Mouse (Mus musculus): ENCODE measurements around the gene Thsd4. TPM values are rescaled to one million over a fixed set of nuclear protein-coding genes. Genes with fewer than 3 reads are reported as not detected.
"Not testable (repeated sequence)": the region's sequence is repeated elsewhere in the genome, so short reads cannot be mapped to it uniquely, and the experiment has no call there.

Thsd4 gene
- polyA plus RNA-seq, 1 experiment = 0.97 TPM

GRCm38 (mm10) chr9:59981116-59981515, 540.7 kb downstream of the Thsd4 start:
- WGBS = 62% methylated on average over 2 of the region's 2 CpGs

GRCm38 (mm10) chr9:59971263-59971662, 550.6 kb downstream of the Thsd4 start:
- WGBS = 69% methylated on average over 4 of the region's 4 CpGs
- Histone ChIP-seq H3K27ac (ENCODE audit: control insufficient read depth, insufficient read depth, low read depth, low read length, poor library complexity) (no peak overlapping the region), H3K4me1 (ENCODE audit: control insufficient read depth, insufficient read depth, low read length) (no peaks in the 10 kb centered on the region), H3K4me3 (replicated peaks; ENCODE audit: control insufficient read depth, low read depth, low read length) (no peak overlapping the region)
- TF ChIP-seq CTCF (IDR thresholded peaks at IDR 0.05; ENCODE audit: control insufficient read depth, insufficient read depth, low read length) = no peak
- TF ChIP-seq POLR2A (IDR thresholded peaks at IDR 0.05; ENCODE audit: borderline replicate concordance, control insufficient read depth, low read depth, low read length) = no peak

More at GRCm38 (mm10) chr9:59981116-59981515, 540.7 kb downstream of the Thsd4 start:
- TF ChIP-seq POLR2A (IDR thresholded peaks at IDR 0.05; ENCODE audit: borderline replicate concordance, control insufficient read depth, low read depth, low read length) = no peak
- no peak for TF ChIP-seq CTCF (IDR thresholded peaks at IDR 0.05; ENCODE audit: control insufficient read depth, insufficient read depth, low read length)
- H3K4me1 ChIP-seq (ENCODE audit: control insufficient read depth, insufficient read depth, low read length) = no peaks in the 10 kb centered on the region
- H3K27ac ChIP-seq (ENCODE audit: control insufficient read depth, insufficient read depth, low read depth, low read length, poor library complexity) = no peak overlapping the region
- no peak overlapping the region for H3K4me3 ChIP-seq (replicated peaks; ENCODE audit: control insufficient read depth, low read depth, low read length)

GRCm38 (mm10) chr9:59969383-59969782, 552.5 kb downstream of the Thsd4 start:
- H3K27ac ChIP-seq (ENCODE audit: control insufficient read depth, insufficient read depth, low read depth, low read length, poor library complexity) = no peak overlapping the region
- WGBS = 20% methylated on average over 6 of the region's 6 CpGs
- TF ChIP-seq CTCF (IDR thresholded peaks at IDR 0.05; ENCODE audit: control insufficient read depth, insufficient read depth, low read length) (peak; percentile 70; the same call in 1 of the 2 replicates), POLR2A (IDR thresholded peaks at IDR 0.05; ENCODE audit: borderline replicate concordance, control insufficient read depth, low read depth, low read length) (no peak)
- H3K4me1 ChIP-seq (ENCODE audit: control insufficient read depth, insufficient read depth, low read length) = no peaks in the 10 kb centered on the region
- H3K4me3 ChIP-seq (replicated peaks; ENCODE audit: control insufficient read depth, low read depth, low read length) = no peak overlapping the region

GRCm38 (mm10) chr9:59965046-59965445, 556.8 kb downstream of the Thsd4 start:
- WGBS = 80% methylated on average over 10 of the region's 10 CpGs
- H3K27ac ChIP-seq (ENCODE audit: control insufficient read depth, insufficient read depth, low read depth, low read length, poor library complexity) = no peak overlapping the region
- no peaks in the 10 kb centered on the region for H3K4me1 ChIP-seq (ENCODE audit: control insufficient read depth, insufficient read depth, low read length)
- TF ChIP-seq POLR2A (IDR thresholded peaks at IDR 0.05; ENCODE audit: borderline replicate concordance, control insufficient read depth, low read depth, low read length) (no peak), CTCF (IDR thresholded peaks at IDR 0.05; ENCODE audit: control insufficient read depth, insufficient read depth, low read length) (no peak)
- no peak overlapping the region for H3K4me3 ChIP-seq (replicated peaks; ENCODE audit: control insufficient read depth, low read depth, low read length)

- WGBS = 63% methylated on average over 3 of the region's 3 CpGs
- TF ChIP-seq CTCF (IDR thresholded peaks at IDR 0.05; ENCODE audit: control insufficient read depth, insufficient read depth, low read length) (no peak), POLR2A (IDR thresholded peaks at IDR 0.05; ENCODE audit: borderline replicate concordance, control insufficient read depth, low read depth, low read length) (no peak)
These were observed 557.5 kb downstream of the Thsd4 start for GRCm38 (mm10) chr9:59964367-59964766.

GRCm38 (mm10) chr9:59961201-59961955, 560.5 kb downstream of the Thsd4 start:
- Histone ChIP-seq H3K4me1 (ENCODE audit: control insufficient read depth, insufficient read depth, low read length) (no peaks in the 10 kb centered on the region), H3K4me3 (replicated peaks; ENCODE audit: control insufficient read depth, low read depth, low read length) (no peak overlapping the region), H3K27ac (ENCODE audit: control insufficient read depth, insufficient read depth, low read depth, low read length, poor library complexity) (no peak overlapping the region)
- TF ChIP-seq POLR2A (IDR thresholded peaks at IDR 0.05; ENCODE audit: borderline replicate concordance, control insufficient read depth, low read depth, low read length) = no peak
- no peak for TF ChIP-seq CTCF (IDR thresholded peaks at IDR 0.05; ENCODE audit: control insufficient read depth, insufficient read depth, low read length)
- 79% methylated on average over 14 of the region's 14 CpGs for WGBS

More at GRCm38 (mm10) chr9:59964367-59964766, 557.5 kb downstream of the Thsd4 start:
- H3K4me3 ChIP-seq (replicated peaks; ENCODE audit: control insufficient read depth, low read depth, low read length) = no peak overlapping the region
- H3K4me1 ChIP-seq (ENCODE audit: control insufficient read depth, insufficient read depth, low read length) = no peaks in the 10 kb centered on the region
- no peak overlapping the region for H3K27ac ChIP-seq (ENCODE audit: control insufficient read depth, insufficient read depth, low read depth, low read length, poor library complexity)

GRCm38 (mm10) chr9:59960559-59960958, 561.3 kb downstream of the Thsd4 start, which contains the start of gene Nr2e3:
Gene Nr2e3, minus strand, starts transcription at chr9:59960659.
- TF ChIP-seq CTCF (IDR thresholded peaks at IDR 0.05; ENCODE audit: control insufficient read depth, insufficient read depth, low read length) = no peak
- no peak for TF ChIP-seq POLR2A (IDR thresholded peaks at IDR 0.05; ENCODE audit: borderline replicate concordance, control insufficient read depth, low read depth, low read length)
- Histone ChIP-seq H3K27ac (ENCODE audit: control insufficient read depth, insufficient read depth, low read depth, low read length, poor library complexity) (no peak within 1 kb of the TSS), H3K4me1 (ENCODE audit: control insufficient read depth, insufficient read depth, low read length) (no peaks in the 10 kb centered on the region), H3K4me3 (replicated peaks; ENCODE audit: control insufficient read depth, low read depth, low read length) (no peak within 1 kb of the TSS)
- 85% methylated on average over 10 of the region's 10 CpGs for WGBS

GRCm38 (mm10) chr9:59959276-59959675, 562.6 kb downstream of the Thsd4 start:
- no peak overlapping the region for H3K4me3 ChIP-seq (replicated peaks; ENCODE audit: control insufficient read depth, low read depth, low read length)
- 2% methylated on average over 8 of the region's 8 CpGs for WGBS
- TF ChIP-seq CTCF (IDR thresholded peaks at IDR 0.05; ENCODE audit: control insufficient read depth, insufficient read depth, low read length) = peak; percentile 41; the same call in 1 of the 2 replicates
- no peak for TF ChIP-seq POLR2A (IDR thresholded peaks at IDR 0.05; ENCODE audit: borderline replicate concordance, control insufficient read depth, low read depth, low read length)

GRCm38 (mm10) chr9:59958115-59958514, 563.7 kb downstream of the Thsd4 start:
- WGBS = 79% methylated on average over 1 of the region's 1 CpGs
- not testable (repeated sequence) for H3K4me1 ChIP-seq (ENCODE audit: control insufficient read depth, insufficient read depth, low read length); H3K4me3 ChIP-seq (replicated peaks; ENCODE audit: control insufficient read depth, low read depth, low read length); H3K27ac ChIP-seq (ENCODE audit: control insufficient read depth, insufficient read depth, low read depth, low read length, poor library complexity)

More at GRCm38 (mm10) chr9:59959276-59959675, 562.6 kb downstream of the Thsd4 start:
- Histone ChIP-seq H3K27ac (ENCODE audit: control insufficient read depth, insufficient read depth, low read depth, low read length, poor library complexity) (no peak overlapping the region), H3K4me1 (ENCODE audit: control insufficient read depth, insufficient read depth, low read length) (no peaks in the 10 kb centered on the region)
